Mouse (Mus musculus) kidney, embryonic 15.5 days (tissue): ENCODE results near the gene Ercc6l2. TPM values are rescaled to one million over a fixed set of nuclear protein-coding genes. Genes with fewer than 3 reads are reported as not detected.

Experiments
- ATAC-seq: fragments of 200-750 bp; cut with Nextera tagmentation; replicated peaks from 2 replicates; pipeline ENCODE4 v1.8.0; 2017; ENCODE audit warnings: moderate TSS enrichment; ENCODE audit not compliant: low FRiP score
- H3K27ac ChIP-seq: fragments of 300-500 bp; sonication (generic); 2 replicates; pipeline ENCODE4 v1.5.1; 2015; ENCODE audit warnings: mild to moderate bottlenecking, inconsistent platforms
- H3K27me3 ChIP-seq: fragments of 300-500 bp; sonication (generic); 2 replicates; pipeline ENCODE4 v1.6.1; 2015; ENCODE audit warnings: inconsistent platforms
- H3K36me3 ChIP-seq: fragments of 300-500 bp; sonication (generic); 2 replicates; pipeline ENCODE4 v1.6.1; 2015; ENCODE audit warnings: inconsistent platforms
- H3K4me1 ChIP-seq: fragments of 300-500 bp; sonication (generic); 2 replicates; pipeline ENCODE4 v1.6.1; 2015; ENCODE audit warnings: inconsistent platforms
- H3K4me2 ChIP-seq: fragments of 300-500 bp; sonication (generic); 2 replicates; pipeline ENCODE4 v1.6.1; 2015; ENCODE audit warnings: moderate library complexity, mild to moderate bottlenecking, inconsistent platforms
- H3K4me3 ChIP-seq: fragments of 300-500 bp; sonication (generic); replicated peaks from 2 replicates; pipeline ENCODE4 v1.5.1; 2015; ENCODE audit warnings: mild to moderate bottlenecking, inconsistent platforms
- H3K9ac ChIP-seq: fragments of 300-500 bp; sonication (generic); 2 replicates; pipeline ENCODE4 v1.6.1; 2015; ENCODE audit warnings: mild to moderate bottlenecking, inconsistent platforms
- H3K9me3 ChIP-seq: fragments of 300-500 bp; sonication (generic); replicated peaks from 2 replicates; pipeline ENCODE4 v1.6.1; 2016; ENCODE audit warnings: inconsistent platforms
- WGBS: fragments of 180-500 bp; shearing (Covaris S2); methylation state at CpG from one replicate; pipeline ENCODE4 v1.1.7; 2015; ENCODE audit warnings: mixed read lengths; 5-methylcytosine and 5-hydroxymethylcytosine counted together
- polyA plus RNA-seq: library from polyadenylated mRNA; unstranded; fragments of >200 nt; fragmentation: Nextera tagmentation; extraction: Ambion mirVana; gene quantifications from 2 replicates; pipeline ENCODE4 v1.2.1, GENCODE M21; 2015

The Ercc6l2 gene
- 26.7 and 28.5 TPM in 2 replicates for polyA plus RNA-seq

DNA sequence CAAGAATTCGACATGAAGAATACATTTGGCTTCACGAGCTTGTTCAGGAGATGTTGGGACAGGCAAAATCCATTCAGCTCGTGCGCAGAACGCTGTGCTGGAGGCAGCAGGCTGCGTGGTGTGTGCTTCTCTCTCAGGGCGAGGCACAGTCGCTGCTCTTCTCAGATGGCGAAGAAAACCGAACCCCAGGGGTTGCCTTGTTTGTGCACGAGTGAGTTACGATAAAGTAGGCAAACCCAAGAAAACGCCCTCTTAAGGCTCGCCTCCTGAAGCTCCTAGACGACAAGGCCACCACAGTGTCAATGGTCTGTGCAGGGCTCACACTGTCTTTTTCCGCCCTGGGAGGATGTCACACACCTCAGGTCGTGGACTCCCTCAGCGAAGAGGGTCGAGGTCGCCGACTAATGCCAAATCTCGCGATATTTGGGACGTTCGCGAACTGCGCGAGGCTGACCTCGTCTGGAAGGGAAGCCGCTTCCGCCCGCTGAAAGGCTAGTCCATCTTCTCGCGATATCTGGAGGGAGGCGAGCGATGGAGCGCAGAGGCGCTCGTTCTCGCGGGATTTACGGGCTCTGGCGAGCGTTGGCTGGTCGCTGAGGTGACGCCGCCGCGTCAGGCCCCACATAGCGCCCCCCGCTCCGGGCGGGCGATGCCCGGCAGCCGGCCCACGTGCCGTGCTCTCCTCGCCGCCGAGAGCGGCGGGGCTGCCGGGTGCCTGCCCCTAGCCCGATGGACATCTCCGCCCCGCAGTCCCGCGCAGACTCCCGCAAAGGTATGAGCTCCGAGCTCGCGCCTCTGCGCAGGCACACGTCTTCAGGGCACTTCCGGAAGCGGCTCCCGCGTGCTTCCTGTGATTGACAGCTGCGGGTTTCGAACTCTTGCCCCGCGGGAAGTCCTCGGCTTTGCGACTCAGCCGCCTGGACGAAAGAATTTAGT lies at the start of gene Ercc6l2:
Gene Ercc6l2, plus strand, starts transcription at position 495 of the 936 bp plus-strand sequence.
- H3K4me3 ChIP-seq, result peak within 1 kb of the TSS; percentile 73
- peak within 1 kb of the TSS; percentile 78 for H3K4me2 ChIP-seq
- WGBS, result under 1% methylated on average over 87 of the region's 87 CpGs
- H3K4me1 ChIP-seq, result peaks cover 15% of the 10 kb centered on the region
- H3K27me3 ChIP-seq, result no peaks in the 10 kb centered on the region
- no peaks in the 10 kb centered on the region for H3K9me3 ChIP-seq
- peak; percentile 99 for ATAC-seq
- peak within 1 kb of the TSS; percentile 80 for H3K9ac ChIP-seq
- H3K36me3 ChIP-seq, result no peaks in the 10 kb centered on the region
- H3K27ac ChIP-seq, result peak within 1 kb of the TSS; percentile 94

DNA sequence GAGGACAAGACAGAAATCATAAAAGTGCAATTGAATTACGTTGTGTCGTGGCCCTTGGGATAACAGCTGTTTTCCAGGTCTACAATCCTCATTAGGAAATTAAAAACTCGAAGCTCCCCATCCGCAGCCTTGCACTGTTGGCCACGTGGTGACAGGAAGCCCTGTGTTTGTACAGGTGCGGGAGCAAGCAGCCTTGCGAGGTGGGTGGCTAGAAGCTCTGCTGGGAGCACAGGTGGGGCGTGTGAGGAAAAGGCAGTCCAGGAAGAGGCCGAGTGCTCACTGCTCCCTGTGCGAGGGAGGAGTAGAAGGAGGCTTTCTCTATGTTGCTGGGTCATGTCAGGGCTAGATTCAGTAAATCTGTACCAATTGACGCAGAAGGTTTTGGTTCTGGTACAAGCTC lies 49.0 kb upstream of the Ercc6l2 start:
- H3K9ac ChIP-seq, result no peak overlapping the region
- H3K4me3 ChIP-seq, result no peak overlapping the region
- H3K36me3 ChIP-seq, result no peaks in the 10 kb centered on the region
- 13% methylated on average over 11 of the region's 11 CpGs for WGBS
- no peak overlapping the region for H3K4me2 ChIP-seq
- no peaks in the 10 kb centered on the region for H3K27me3 ChIP-seq
- H3K4me1 ChIP-seq, result peaks cover 4% of the 10 kb centered on the region
- H3K9me3 ChIP-seq, result no peaks in the 10 kb centered on the region
- no peak overlapping the region for H3K27ac ChIP-seq
- peak; percentile 75; the same call in 1 of the 2 replicates for ATAC-seq

DNA sequence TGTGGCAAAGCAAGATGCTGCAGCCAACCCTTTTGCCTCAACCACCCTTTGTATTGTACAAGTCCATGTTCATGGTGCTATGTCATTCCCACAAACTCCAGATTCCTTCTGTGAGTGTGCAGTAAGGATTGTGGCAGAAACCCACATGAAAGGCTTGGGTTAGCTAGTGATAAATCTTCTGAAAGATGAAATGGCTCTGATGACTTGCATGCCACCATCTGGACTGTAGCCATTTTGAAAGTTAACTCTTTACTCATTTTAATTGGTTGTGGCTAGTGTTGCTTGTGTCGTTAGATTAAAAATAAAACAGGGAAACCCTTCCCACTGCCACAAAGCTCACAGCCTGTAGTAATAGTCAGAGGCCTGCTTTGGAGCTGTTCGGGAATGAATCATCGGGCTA lies 44.0 kb upstream of the Ercc6l2 start:
- Histone ChIP-seq H3K27ac (no peak overlapping the region), H3K36me3 (no peaks in the 10 kb centered on the region), H3K9me3 (no peaks in the 10 kb centered on the region), H3K4me3 (no peak overlapping the region), H3K4me2 (no peak overlapping the region), H3K9ac (no peak overlapping the region), H3K27me3 (no peaks in the 10 kb centered on the region), H3K4me1 (peaks cover 2% of the 10 kb centered on the region)
- WGBS, result 62% methylated on average over 3 of the region's 3 CpGs
- ATAC-seq, result no peak

DNA sequence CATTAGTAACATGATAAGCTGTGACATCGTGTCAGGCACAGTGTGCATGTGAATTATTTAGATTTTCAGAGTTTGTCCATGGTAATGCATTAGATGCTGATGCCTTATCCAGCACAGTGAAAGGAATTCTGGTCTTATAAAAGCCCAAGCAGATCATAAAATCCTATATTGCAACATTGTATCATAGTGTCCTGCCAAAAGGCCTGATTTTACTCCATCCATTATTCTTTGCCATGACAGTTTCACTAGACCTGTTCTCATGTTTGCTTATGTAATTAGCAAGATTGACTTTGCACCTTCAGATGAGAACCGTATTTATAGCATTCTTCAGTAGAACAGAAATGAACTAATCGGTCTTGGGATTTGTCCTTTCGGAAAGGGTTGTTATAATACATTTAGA lies 36.1 kb upstream of the Ercc6l2 start:
- H3K27me3 ChIP-seq, result no peaks in the 10 kb centered on the region
- H3K36me3 ChIP-seq, result no peaks in the 10 kb centered on the region
- H3K4me1 ChIP-seq, result no peaks in the 10 kb centered on the region
- WGBS, result 83% methylated on average over 4 of the region's 4 CpGs
- no peak for ATAC-seq
- H3K27ac ChIP-seq, result no peak overlapping the region
- 0 out of 2 replicates have a peak, but pooled peaks cover 2% of the 10 kb centered on the region for H3K9me3 ChIP-seq
- no peak overlapping the region for H3K4me3 ChIP-seq
- H3K9ac ChIP-seq, result no peak overlapping the region
- no peak overlapping the region for H3K4me2 ChIP-seq

DNA sequence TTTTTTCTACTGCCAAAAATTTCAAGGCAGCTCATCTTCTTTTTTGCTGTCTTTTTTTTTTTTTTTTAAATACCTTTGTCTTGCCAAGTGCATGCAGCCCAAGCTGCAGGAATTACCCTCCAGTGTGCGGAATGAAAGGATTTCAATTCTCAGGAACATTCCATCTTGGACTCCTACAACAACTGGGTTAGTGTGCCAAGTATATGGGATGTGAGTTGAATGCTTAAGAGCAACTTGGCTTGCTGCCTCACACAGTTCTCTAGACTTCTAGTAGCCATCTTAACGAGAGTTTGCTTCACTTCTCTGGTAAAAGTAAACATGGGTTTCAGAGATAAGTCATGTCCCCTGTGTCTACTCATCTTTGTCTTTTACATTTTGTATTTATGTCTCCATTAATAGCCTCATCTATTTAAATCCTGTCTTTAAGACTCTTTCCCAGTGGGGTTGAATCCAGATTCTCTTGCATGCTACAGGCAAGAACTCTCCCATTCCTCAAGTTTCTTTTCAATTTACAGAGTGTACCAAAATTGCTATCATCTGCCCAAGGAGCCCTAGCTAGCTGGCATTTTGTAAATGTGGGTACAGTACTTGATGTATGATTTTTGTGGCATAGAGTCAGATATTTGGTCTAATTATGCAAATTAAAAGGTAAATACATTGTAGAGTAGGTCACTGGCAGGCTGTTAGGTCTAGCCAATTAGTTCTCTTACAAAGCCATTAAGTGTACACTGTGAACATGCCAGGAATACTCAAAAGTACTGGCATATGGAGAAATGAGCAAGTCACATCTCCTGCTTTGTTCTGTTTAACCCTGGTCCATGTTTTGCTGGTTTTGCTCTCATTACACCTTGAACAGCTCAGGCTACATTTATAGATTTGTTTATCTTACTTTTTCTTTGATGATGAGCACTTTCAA lies 35.4 kb upstream of the Ercc6l2 start:
- Histone ChIP-seq H3K27me3 (no peaks in the 10 kb centered on the region), H3K27ac (no peak overlapping the region), H3K4me1 (no peaks in the 10 kb centered on the region), H3K4me2 (no peak overlapping the region), H3K9me3 (0 out of 2 replicates have a peak, but pooled peaks cover 2% of the 10 kb centered on the region), H3K9ac (no peak overlapping the region), H3K36me3 (no peaks in the 10 kb centered on the region), H3K4me3 (no peak overlapping the region)
- no peak for ATAC-seq
- 73% methylated on average over 2 of the region's 2 CpGs for WGBS

DNA sequence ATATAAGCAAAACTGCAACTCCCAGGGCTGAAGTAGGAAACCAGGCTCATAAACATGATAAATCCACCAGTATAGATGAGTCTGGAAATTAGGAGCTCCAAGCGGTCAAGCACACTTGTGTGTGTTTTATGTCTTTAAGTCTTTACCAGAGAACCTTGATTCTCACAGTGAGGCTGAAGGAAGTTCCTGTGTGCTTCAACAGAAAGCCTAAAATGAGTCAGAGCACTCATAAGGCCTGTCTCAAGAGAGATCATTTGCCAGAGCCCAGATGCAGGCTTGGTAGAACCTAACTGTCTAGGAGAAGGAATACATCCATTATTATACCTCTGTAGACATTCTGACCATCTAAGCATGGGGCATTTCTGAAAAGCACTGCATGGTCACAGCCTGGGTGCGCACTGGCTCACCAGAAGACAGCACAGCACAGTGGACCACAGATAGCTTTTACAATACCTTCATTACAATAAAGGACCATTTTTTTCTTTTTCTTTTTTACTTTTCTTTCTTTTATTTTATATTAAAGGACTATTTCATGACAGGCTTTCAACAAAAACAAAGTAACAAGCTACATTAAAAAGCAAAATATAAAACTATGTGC lies 22.7 kb upstream of the Ercc6l2 start:
- no peak overlapping the region for H3K4me2 ChIP-seq
- no peaks in the 10 kb centered on the region for H3K4me1 ChIP-seq
- H3K27ac ChIP-seq, result no peak overlapping the region
- 87% methylated on average over 2 of the region's 2 CpGs for WGBS
- H3K4me3 ChIP-seq, result no peak overlapping the region
- H3K27me3 ChIP-seq, result no peaks in the 10 kb centered on the region
- no peak overlapping the region for H3K9ac ChIP-seq
- no peaks in the 10 kb centered on the region for H3K9me3 ChIP-seq
- H3K36me3 ChIP-seq, result no peaks in the 10 kb centered on the region
- ATAC-seq, result no peak

DNA sequence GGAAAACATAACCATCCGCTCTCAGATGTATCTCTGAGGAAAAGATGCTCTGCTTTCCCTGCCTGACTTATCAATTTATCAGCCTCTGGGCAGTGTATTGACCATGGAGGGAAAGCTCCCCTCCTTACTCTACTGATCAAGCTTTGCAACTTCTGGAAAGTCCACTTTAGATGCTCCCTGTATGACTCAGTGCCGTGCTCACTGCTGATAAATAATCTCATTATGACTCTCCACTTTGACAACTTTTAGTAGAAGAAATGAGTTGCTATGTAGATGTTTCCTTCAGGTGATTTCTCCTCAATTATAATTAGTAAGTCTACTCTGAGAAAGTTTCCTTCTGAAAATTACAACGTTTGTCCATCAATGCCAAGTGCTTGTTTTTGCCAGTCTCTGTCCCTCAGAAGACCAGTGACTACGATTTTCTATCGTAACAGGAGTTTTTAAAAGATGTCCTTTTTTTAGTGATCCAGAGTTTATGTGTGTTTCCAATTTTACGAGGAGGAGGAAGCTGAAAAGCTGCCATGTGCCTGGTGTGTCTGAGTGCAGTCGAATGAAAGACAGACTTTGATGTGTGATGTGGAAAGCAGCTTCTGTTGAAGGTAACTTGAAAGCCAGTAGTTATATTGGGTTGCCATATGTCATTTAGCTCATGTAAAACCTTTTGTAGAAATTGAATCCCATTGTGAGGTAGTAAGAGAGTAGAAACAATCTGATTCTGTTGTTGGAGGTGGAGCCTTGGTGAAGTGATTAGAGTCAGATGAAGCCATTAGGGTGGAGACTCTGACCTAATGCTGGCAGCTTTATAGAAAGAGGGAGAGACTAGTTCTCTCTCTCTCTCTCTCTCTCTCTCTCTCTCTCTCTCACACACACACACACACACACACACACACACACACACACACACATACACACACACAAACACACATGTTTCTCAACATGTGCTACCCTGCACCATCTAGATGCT lies 21.4 kb upstream of the Ercc6l2 start:
- WGBS, result 74% methylated on average over 7 of the region's 7 CpGs
- no peak for ATAC-seq
- Histone ChIP-seq H3K27ac (no peak overlapping the region), H3K4me2 (no peak overlapping the region), H3K9ac (no peak overlapping the region), H3K9me3 (no peaks in the 10 kb centered on the region), H3K27me3 (no peaks in the 10 kb centered on the region), H3K4me3 (no peak overlapping the region), H3K36me3 (no peaks in the 10 kb centered on the region), H3K4me1 (no peaks in the 10 kb centered on the region)

DNA sequence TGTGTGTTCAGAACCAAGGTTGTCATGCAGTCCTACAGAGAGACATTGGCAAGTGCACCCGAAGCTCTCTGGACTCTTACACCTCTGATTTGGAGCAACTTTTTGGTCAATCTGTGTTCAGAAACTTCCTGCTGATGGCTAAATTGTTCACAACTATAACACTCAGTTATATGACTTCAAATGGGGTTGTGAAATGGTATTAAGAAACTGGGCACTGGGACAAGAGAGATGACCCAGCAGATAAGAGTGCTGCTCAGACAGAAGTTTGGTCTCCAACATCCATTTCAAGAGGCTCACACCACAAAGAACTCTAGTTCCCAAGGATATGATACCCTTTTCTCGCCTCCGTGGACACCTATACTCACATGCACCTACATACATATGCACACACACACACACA lies 16.4 kb upstream of the Ercc6l2 start:
- Histone ChIP-seq H3K4me2 (no peak overlapping the region), H3K4me1 (no peaks in the 10 kb centered on the region), H3K27me3 (no peaks in the 10 kb centered on the region), H3K36me3 (no peaks in the 10 kb centered on the region), H3K27ac (no peak overlapping the region), H3K4me3 (no peak overlapping the region), H3K9ac (no peak overlapping the region), H3K9me3 (no peaks in the 10 kb centered on the region)
- ATAC-seq, result no peak
- WGBS, result 72% methylated on average over 3 of the region's 3 CpGs

DNA sequence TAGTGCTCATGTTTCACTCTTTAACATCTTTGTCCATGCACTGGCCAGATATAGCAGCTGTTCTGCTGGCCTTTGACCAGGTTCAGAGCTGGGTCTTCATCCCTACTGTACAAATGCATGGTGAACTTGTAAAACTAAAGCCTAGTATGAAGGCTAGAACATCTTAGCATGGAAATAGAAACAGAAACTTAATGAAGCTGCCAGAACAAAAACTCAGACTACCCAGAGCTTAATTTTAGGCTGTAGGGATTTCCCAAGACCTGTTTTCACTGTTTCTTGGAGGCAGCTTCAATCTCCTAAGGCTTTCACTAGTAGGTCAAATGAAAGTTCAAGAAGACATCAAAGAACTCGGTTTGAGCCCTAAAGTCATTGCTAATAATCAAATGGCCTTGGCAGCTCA lies 15.1 kb upstream of the Ercc6l2 start:
- Histone ChIP-seq H3K36me3 (no peaks in the 10 kb centered on the region), H3K4me3 (no peak overlapping the region)
- 71% methylated on average over 1 of the region's 1 CpGs for WGBS

DNA sequence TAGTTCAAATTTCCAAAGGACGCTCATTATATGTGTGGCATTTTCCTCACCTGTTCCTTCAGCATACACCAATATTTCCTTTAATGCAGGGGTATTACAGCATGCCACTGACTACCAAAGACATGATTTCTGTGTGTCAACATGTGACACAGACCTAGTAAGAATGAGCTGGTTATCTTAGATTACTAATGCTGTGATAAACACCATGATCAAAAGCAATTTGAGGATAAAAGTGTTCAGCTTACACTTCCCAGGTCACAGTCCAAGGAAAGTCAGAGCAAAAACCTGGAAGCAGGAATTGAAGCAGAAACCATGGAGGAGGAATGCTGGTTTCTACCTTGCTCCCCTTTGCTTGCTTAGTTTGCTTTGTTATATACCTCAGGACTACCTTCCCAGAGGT lies 13.8 kb upstream of the Ercc6l2 start:
- no peak for ATAC-seq
- no peaks in the 10 kb centered on the region for H3K4me1 ChIP-seq
- no peak overlapping the region for H3K27ac ChIP-seq
- H3K9ac ChIP-seq, result no peak overlapping the region
- WGBS, result 89% methylated on average over 1 of the region's 1 CpGs
- no peaks in the 10 kb centered on the region for H3K9me3 ChIP-seq
- H3K36me3 ChIP-seq, result no peaks in the 10 kb centered on the region
- H3K27me3 ChIP-seq, result no peaks in the 10 kb centered on the region
- no peak overlapping the region for H3K4me3 ChIP-seq
- H3K4me2 ChIP-seq, result no peak overlapping the region

More for the DNA sequence above, 15.1 kb upstream of the Ercc6l2 start:
- Histone ChIP-seq H3K27me3 (no peaks in the 10 kb centered on the region), H3K9me3 (no peaks in the 10 kb centered on the region), H3K4me1 (no peaks in the 10 kb centered on the region), H3K27ac (no peak overlapping the region), H3K9ac (no peak overlapping the region), H3K4me2 (no peak overlapping the region)
- ATAC-seq, result no peak

DNA sequence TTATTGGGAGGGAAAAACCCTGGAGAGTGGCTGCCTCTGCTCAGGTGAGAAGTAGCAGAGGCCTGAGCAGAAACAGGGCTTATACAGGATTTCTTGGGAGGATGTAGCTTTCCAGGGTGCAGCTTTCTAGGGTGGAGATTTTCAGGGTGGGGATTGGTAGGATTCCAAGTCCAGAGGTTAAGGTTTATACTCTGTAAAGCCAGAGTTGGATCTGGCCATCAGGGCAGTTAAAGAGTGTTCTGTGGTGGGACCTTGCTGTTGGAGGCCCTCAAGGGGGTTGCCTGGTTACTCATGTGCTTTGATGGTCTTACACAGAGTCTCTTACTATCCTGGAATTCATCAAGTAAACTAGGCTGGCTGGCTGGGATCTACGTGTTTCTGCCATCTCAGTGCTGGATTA lies 7.8 kb upstream of the Ercc6l2 start:
- no peaks in the 10 kb centered on the region for H3K36me3 ChIP-seq
- H3K27ac ChIP-seq, result no peak overlapping the region
- no peak overlapping the region for H3K9ac ChIP-seq
- 81% methylated on average over 1 of the region's 1 CpGs for WGBS
- no peaks in the 10 kb centered on the region for H3K4me1 ChIP-seq
- H3K4me3 ChIP-seq, result no peak overlapping the region
- H3K4me2 ChIP-seq, result no peak overlapping the region
- H3K27me3 ChIP-seq, result no peaks in the 10 kb centered on the region
- no peaks in the 10 kb centered on the region for H3K9me3 ChIP-seq
- no peak for ATAC-seq
